Mouse (Mus musculus) lung, postnatal 0 days (tissue): ENCODE measurements at regions not wholly inside any gene's neighbourhood (a gene's known extent, or its start where the extent isn't known, plus 50 kb on each side); places are given as distances from the start of the nearest gene placed in this dataset.
A peak's percentile ranks its signal among the peaks of the same experiment; 100 is the strongest.
"Not testable (repeated sequence)": the region's sequence is repeated elsewhere in the genome, so short reads cannot be mapped to it uniquely, and the experiment has no call there.

ENCODE experiments used
- ATAC-seq: fragments of 200-750 bp; cut with Nextera tagmentation; 2 replicates; pipeline ENCODE4 v1.8.0; 2017; ENCODE audit warnings: moderate library complexity
- DNase-seq: peaks from one replicate; pipeline ENCODE4 v3.0.0-alpha.2; 2016; ENCODE audit warnings: low spot score
- H3K27ac ChIP-seq: fragments of 300-500 bp; sonication (generic); 2 replicates; pipeline ENCODE4 v1.5.1; 2014; ENCODE audit warnings: antibody characterized with exemption, mild to moderate bottlenecking, low read length, mixed read lengths
- H3K27me3 ChIP-seq: fragments of 300-500 bp; sonication (generic); replicated peaks from 2 replicates; pipeline ENCODE4 v1.6.1; 2014; ENCODE audit warnings: low read length, mixed read lengths; ENCODE audit not compliant: insufficient read depth
- H3K36me3 ChIP-seq: fragments of 300-500 bp; sonication (generic); 2 replicates; pipeline ENCODE4 v1.6.1; 2014; ENCODE audit warnings: low read length, mixed read lengths; ENCODE audit not compliant: insufficient read depth
- H3K4me1 ChIP-seq: fragments of 300-500 bp; sonication (generic); 2 replicates; pipeline ENCODE4 v1.6.1; 2014; ENCODE audit warnings: antibody characterized with exemption, low read depth, low read length, mixed read lengths; ENCODE audit not compliant: insufficient read depth
- H3K4me2 ChIP-seq: fragments of 300-500 bp; sonication (generic); replicated peaks from 2 replicates; pipeline ENCODE4 v1.6.1; 2014; ENCODE audit warnings: low read depth, mild to moderate bottlenecking, low read length, moderate library complexity, mixed read lengths
- H3K4me3 ChIP-seq: fragments of 300-500 bp; sonication (generic); 2 replicates; pipeline ENCODE4 v1.5.1; 2014; ENCODE audit warnings: low read depth, low read length
- H3K9ac ChIP-seq: fragments of 300-500 bp; sonication (generic); replicated peaks from 2 replicates; pipeline ENCODE4 v1.6.1; 2014; ENCODE audit warnings: low read depth, mild to moderate bottlenecking
- H3K9me3 ChIP-seq: fragments of 300-500 bp; sonication (generic); 2 replicates; pipeline ENCODE4 v1.6.1; 2016; ENCODE audit warnings: low read length, mixed read lengths
- CTCF ChIP-seq: IDR thresholded peaks from 2 replicates; pipeline ENCODE4 v1.5.1; 2016; ENCODE audit warnings: antibody characterized with exemption, mild to moderate bottlenecking
- EP300 ChIP-seq: IDR thresholded peaks from 2 replicates; pipeline ENCODE4 v1.6.1; 2016; ENCODE audit warnings: antibody characterized with exemption, mild to moderate bottlenecking, control low read depth
- WGBS: fragments of 180-500 bp; shearing (Covaris S2); extraction: QIAGEN DNeasy Blood & Tissue Kit; methylation state at CpG from one replicate; pipeline ENCODE4 v1.1.7; 2014; 5-methylcytosine and 5-hydroxymethylcytosine counted together

DNA sequence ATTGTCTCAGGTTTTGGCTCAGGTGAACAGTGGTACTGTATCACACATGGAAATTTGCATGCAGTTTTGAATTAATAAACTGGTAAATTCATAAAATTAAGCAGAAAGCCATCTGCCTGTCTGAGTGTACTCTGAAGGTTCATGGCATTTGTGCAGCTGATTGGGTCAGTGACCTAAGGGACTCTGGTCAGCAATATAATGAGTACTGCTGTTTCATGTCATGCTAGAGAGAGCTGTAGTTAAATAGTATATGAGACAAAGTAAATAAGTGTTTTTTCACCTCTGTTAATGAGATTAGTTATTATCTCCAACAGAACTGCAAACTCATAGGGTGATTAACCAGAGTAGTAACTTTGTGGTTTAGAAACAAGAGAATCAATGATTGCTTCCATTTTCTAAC lies 231.4 kb upstream of the Speer4f2 start:
- no peak for DNase-seq
- H3K4me3 ChIP-seq = no peak overlapping the region
- no peak for ATAC-seq
- no peaks in the 10 kb centered on the region for H3K4me1 ChIP-seq
- H3K4me2 ChIP-seq = no peak overlapping the region
- no peak overlapping the region for H3K27ac ChIP-seq
- no peaks in the 10 kb centered on the region for H3K9me3 ChIP-seq
- H3K27me3 ChIP-seq = no peaks in the 10 kb centered on the region
- H3K36me3 ChIP-seq = no peaks in the 10 kb centered on the region
- TF ChIP-seq EP300 (no peak), CTCF (no peak)
- no peak overlapping the region for H3K9ac ChIP-seq

DNA sequence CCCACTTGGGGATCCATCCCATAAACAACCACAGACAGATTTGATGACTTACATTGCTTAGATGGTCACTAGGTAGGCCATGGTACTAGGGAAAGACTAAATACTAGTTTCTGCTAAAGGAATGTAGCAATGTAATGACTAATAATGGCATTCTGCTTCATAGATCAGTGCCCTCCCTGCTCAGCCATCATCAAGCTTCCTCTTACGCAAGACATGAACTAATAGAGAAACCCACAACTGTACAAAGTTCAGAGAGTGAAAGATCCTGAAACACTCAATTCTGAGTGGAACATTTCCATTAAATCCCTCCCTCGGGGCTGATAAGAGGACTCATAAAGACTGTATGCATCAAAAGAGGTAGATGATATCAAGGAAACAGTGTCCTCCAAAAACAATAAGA lies 198.4 kb upstream of the Speer4f2 start:
- Histone ChIP-seq H3K36me3 (no peaks in the 10 kb centered on the region), H3K4me3 (no peak overlapping the region), H3K27ac (no peak overlapping the region), H3K4me2 (no peak overlapping the region), H3K4me1 (no peaks in the 10 kb centered on the region), H3K9me3 (no peaks in the 10 kb centered on the region), H3K27me3 (no peaks in the 10 kb centered on the region), H3K9ac (no peak overlapping the region)
- no peak for TF ChIP-seq CTCF
- no peak for TF ChIP-seq EP300
- 83% methylated on average over 2 of the region's 2 CpGs for WGBS
- ATAC-seq (no peak), DNase-seq (no peak)

DNA sequence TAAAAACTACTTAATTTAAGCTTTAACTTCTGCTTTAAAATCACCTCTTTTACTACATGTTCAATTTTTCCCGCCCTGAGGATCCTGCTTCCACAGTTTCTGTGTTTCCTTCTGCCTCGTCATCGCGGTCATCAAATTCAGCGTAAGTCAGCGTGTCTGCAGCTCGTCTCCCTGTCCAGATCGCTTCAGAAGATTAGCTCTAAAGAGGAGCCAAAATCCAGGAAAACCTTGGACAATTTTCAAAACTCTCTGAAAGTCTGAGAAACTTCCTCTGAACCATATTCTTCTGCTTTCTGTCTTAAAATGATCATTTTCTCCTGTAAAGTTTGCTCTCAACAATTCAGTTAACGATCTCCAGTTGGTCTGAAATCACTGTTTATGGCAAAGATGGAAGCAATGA lies 196.2 kb upstream of the Speer4f2 start:
- DNase-seq = peak; percentile 6
- WGBS = 60% methylated on average over 9 of the region's 9 CpGs
- H3K4me2 ChIP-seq = no peak overlapping the region
- no peak overlapping the region for H3K9ac ChIP-seq
- H3K4me1 ChIP-seq = no peaks in the 10 kb centered on the region
- H3K36me3 ChIP-seq = no peaks in the 10 kb centered on the region
- ATAC-seq = no peak
- no peaks in the 10 kb centered on the region for H3K27me3 ChIP-seq
- no peak overlapping the region for H3K4me3 ChIP-seq
- no peak overlapping the region for H3K27ac ChIP-seq
- TF ChIP-seq EP300 (no peak), CTCF (no peak)
- no peaks in the 10 kb centered on the region for H3K9me3 ChIP-seq

DNA sequence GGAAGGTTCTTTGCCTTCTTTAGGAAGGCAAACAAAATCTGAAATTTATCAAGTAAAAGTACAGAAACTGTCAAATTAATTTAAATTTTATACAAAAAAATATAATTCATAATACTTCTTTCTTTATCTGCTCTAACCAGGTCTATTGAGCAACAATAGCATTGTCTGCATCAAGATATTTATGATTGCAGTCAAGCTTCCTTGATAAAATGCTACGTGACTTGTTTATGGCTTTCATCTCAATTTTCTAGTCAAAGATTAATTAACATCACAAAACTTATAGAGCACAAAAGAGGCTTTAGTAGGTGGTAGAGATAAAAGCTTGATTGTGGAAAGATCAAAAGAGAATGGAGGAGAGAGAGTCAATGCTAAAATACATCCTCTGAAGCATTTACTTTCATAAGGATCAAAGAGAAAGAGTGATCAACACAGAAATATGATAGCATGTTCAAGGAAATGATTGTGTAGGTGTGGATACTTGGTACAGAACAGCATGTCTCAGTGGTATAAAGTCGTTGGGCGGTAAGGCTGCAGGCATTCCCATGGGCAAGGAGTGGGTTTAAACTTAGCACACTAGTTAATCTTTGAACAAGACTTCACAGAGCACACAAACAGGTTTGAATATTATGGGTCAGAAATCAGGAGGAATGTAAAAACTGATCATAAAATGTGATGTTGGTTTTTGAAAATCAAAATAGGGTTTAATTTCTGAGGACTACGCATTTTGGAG lies 164.3 kb upstream of the Speer4f2 start:
- Histone ChIP-seq H3K4me3 (no peak overlapping the region), H3K9ac (no peak overlapping the region), H3K9me3 (no peaks in the 10 kb centered on the region), H3K27ac (no peak overlapping the region), H3K4me2 (no peak overlapping the region), H3K4me1 (no peaks in the 10 kb centered on the region), H3K27me3 (no peaks in the 10 kb centered on the region), H3K36me3 (no peaks in the 10 kb centered on the region)
- DNase-seq = no peak
- WGBS = 57% methylated on average over 4 of the region's 4 CpGs
- ATAC-seq = no peak
- TF ChIP-seq EP300 (no peak), CTCF (no peak)

DNA sequence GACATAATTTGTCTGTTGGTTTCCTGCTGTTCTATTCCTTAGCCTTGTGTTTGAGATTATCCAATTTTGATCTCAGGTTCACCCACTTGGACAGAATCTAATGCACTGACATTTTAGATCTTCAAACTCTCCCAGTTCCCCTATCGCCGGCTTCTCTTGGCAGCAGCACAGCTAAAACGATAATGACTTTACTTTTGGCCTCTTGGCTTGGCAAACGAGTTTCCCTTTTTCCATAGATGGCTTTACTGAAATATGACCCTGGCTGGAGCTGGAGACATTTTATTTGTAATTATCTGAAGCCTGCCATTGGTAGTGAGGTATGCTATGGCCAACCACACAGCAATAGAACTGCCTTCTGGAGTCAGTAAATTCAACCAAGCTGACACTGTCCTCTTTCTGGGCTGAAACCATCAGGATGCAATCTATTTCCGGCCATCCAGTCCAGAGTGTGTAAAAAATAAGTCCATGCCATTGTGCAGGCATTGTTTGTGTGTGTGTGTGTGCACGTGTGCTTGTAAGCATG lies 162.2 kb upstream of the Speer4f2 start:
- Histone ChIP-seq H3K9ac (no peak overlapping the region), H3K4me2 (no peak overlapping the region), H3K4me1 (no peaks in the 10 kb centered on the region), H3K36me3 (no peaks in the 10 kb centered on the region), H3K27ac (no peak overlapping the region), H3K27me3 (no peaks in the 10 kb centered on the region), H3K4me3 (no peak overlapping the region), H3K9me3 (no peaks in the 10 kb centered on the region)
- DNase-seq (no peak), ATAC-seq (no peak)
- TF ChIP-seq CTCF = no peak
- no peak for TF ChIP-seq EP300
- 45% methylated on average over 6 of the region's 6 CpGs for WGBS

DNA sequence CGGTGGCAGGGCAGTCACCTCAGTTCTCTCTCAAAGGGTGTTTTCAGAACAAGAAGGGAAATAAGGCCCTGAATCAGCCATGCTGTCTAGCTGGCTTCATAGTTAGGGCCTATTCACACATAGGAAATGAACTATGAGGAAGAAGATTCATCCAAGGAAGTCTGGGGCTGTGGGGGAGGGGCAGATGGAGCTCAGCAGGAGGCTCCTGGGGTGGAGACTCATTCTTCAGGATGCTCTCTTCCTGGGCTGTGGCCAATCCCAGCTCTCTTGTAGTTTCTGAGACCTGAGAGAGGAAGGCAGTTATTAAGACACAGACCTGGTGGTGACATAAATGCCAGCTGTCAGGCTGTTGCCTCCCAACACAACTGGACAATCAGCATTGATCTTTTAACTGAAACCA lies 149.4 kb upstream of the Speer4f2 start:
- not testable (repeated sequence) for ATAC-seq, H3K36me3 ChIP-seq, H3K9me3 ChIP-seq, H3K4me1 ChIP-seq, H3K4me3 ChIP-seq, H3K9ac ChIP-seq, DNase-seq, H3K4me2 ChIP-seq, H3K27me3 ChIP-seq, H3K27ac ChIP-seq
- WGBS = 56% methylated on average over 1 of the region's 1 CpGs
